Mouse (Mus musculus) limb, embryonic 11.5 days (tissue): ENCODE data around the gene Crnkl1. TPM values are rescaled to one million over a fixed set of nuclear protein-coding genes. Genes with fewer than 3 reads are reported as not detected.

Experiments used
- ATAC-seq: fragments of 200-750 bp; cut with Nextera tagmentation; 2 replicates; pipeline ENCODE4 v1.8.0; 2017; ENCODE audit warnings: low read depth; ENCODE audit not compliant: insufficient number of reproducible peaks, low FRiP score, low TSS enrichment
- DNase-seq: peaks from one replicate; pipeline ENCODE4 v3.0.0-alpha.2; 2015; ENCODE audit warnings: low spot score
- H3K27ac ChIP-seq: fragments of 300-500 bp; sonication (generic); replicated peaks from 2 replicates; pipeline ENCODE4 v1.5.1; 2014; ENCODE audit warnings: low read depth, mild to moderate bottlenecking, low read length
- H3K27me3 ChIP-seq: fragments of 300-500 bp; sonication (generic); 2 replicates; pipeline ENCODE4 v1.6.1; 2014; ENCODE audit warnings: mild to moderate bottlenecking, low read length, mixed read lengths; ENCODE audit not compliant: control insufficient read depth, insufficient read depth
- H3K36me3 ChIP-seq: fragments of 300-500 bp; sonication (generic); 2 replicates; pipeline ENCODE4 v1.6.1; 2014; ENCODE audit warnings: mild to moderate bottlenecking, low read length, moderate library complexity, mixed read lengths; ENCODE audit not compliant: control insufficient read depth, insufficient read depth
- H3K4me1 ChIP-seq: fragments of 300-500 bp; sonication (generic); 2 replicates; pipeline ENCODE4 v1.6.1; 2014; ENCODE audit warnings: low read length, mixed read lengths; ENCODE audit not compliant: control insufficient read depth, insufficient read depth
- H3K4me2 ChIP-seq: fragments of 300-500 bp; sonication (generic); 2 replicates; pipeline ENCODE4 v1.6.1; 2014; ENCODE audit warnings: low read depth, mild to moderate bottlenecking, moderate library complexity; ENCODE audit not compliant: severe bottlenecking
- H3K4me3 ChIP-seq: fragments of 300-500 bp; sonication (generic); 2 replicates; pipeline ENCODE4 v1.5.1; 2014; ENCODE audit warnings: low read depth, low read length
- H3K9ac ChIP-seq: fragments of 300-500 bp; sonication (generic); 2 replicates; pipeline ENCODE4 v1.6.1; 2014; ENCODE audit warnings: mild to moderate bottlenecking, low read length
- H3K9me3 ChIP-seq: fragments of 300-500 bp; sonication (generic); 2 replicates; pipeline ENCODE4 v1.6.1; 2016; ENCODE audit warnings: low read length; ENCODE audit not compliant: control insufficient read depth
- WGBS: fragments of 180-500 bp; shearing (Covaris S2); extraction: QIAGEN DNeasy Blood & Tissue Kit; methylation state at CpG from one replicate; pipeline ENCODE4 v1.1.7; 2014; 5-methylcytosine and 5-hydroxymethylcytosine counted together
- polyA plus RNA-seq: library from polyadenylated mRNA; unstranded; fragments of >200 nt; fragmentation: Nextera tagmentation; extraction: Ambion mirVana; gene quantifications from 2 replicates; pipeline ENCODE4 v1.2.1, GENCODE M21; 2014

The Crnkl1 gene
- polyA plus RNA-seq, 1 experiment from 2014 or later, result 45.8 TPM

GRCm38 (mm10) chr2:145884913-145885785 lies 49.7 kb downstream of the Crnkl1 start:
- Histone ChIP-seq H3K9me3 (no peaks in the 10 kb centered on the region), H3K9ac (no peak overlapping the region), H3K27ac (peak overlapping the region; percentile 68; the same call in 1 of the 2 replicates), H3K36me3 (no peaks in the 10 kb centered on the region), H3K4me3 (no peak overlapping the region), H3K4me1 (peaks cover 33% of the 10 kb centered on the region), H3K4me2 (no peak overlapping the region), H3K27me3 (no peaks in the 10 kb centered on the region)
- 59% methylated on average over 14 of the region's 14 CpGs for WGBS
- ATAC-seq (no peak), DNase-seq (no peak)

- Histone ChIP-seq H3K4me1 (peaks cover 33% of the 10 kb centered on the region), H3K4me2 (no peak overlapping the region; the same call in 1 of the 2 replicates), H3K36me3 (no peaks in the 10 kb centered on the region)
These were observed 50.5 kb downstream of the Crnkl1 start for GRCm38 (mm10) chr2:145884036-145884912.

GRCm38 (mm10) chr2:145882398-145882797 lies 52.4 kb downstream of the Crnkl1 start:
- Histone ChIP-seq H3K4me3 (no peak overlapping the region), H3K9me3 (no peaks in the 10 kb centered on the region), H3K36me3 (no peaks in the 10 kb centered on the region; the same call in 1 of the 2 replicates), H3K4me2 (no peak overlapping the region), H3K27ac (peak overlapping the region; percentile 90), H3K9ac (no peak overlapping the region), H3K27me3 (no peaks in the 10 kb centered on the region), H3K4me1 (peaks cover 33% of the 10 kb centered on the region)
- DNase-seq (no peak), ATAC-seq (no peak)
- WGBS, result 32% methylated on average over 2 of the region's 2 CpGs

More at GRCm38 (mm10) chr2:145884036-145884912, 50.5 kb downstream of the Crnkl1 start:
- Histone ChIP-seq H3K4me3 (no peak overlapping the region), H3K9me3 (no peaks in the 10 kb centered on the region), H3K9ac (peak overlapping the region; percentile 41; the same call in 1 of the 2 replicates), H3K27me3 (no peaks in the 10 kb centered on the region), H3K27ac (peak overlapping the region; percentile 68)
- ATAC-seq (no peak), DNase-seq (peak; percentile 55)
- WGBS, result 36% methylated on average over 17 of the region's 17 CpGs

- H3K4me2 ChIP-seq, result 0 out of 2 replicates have a peak overlapping the region, but pooled peaks have one; percentile 10
These were observed 52.9 kb downstream of the Crnkl1 start for GRCm38 (mm10) chr2:145881932-145882331.

GRCm38 (mm10) chr2:145880887-145881747 lies 53.7 kb downstream of the Crnkl1 start:
- whole genome bisulfite sequencing, result 30% methylated on average over 11 of the region's 11 CpGs
- Histone ChIP-seq H3K27ac (peak overlapping the region; percentile 90), H3K4me2 (no peak overlapping the region), H3K9ac (no peak overlapping the region), H3K9me3 (no peaks in the 10 kb centered on the region), H3K4me3 (no peak overlapping the region), H3K36me3 (no peaks in the 10 kb centered on the region; the same call in 1 of the 2 replicates), H3K27me3 (no peaks in the 10 kb centered on the region), H3K4me1 (peaks cover 33% of the 10 kb centered on the region)
- ATAC-seq (peak; percentile 86), DNase-seq (peak; percentile 77)

More at GRCm38 (mm10) chr2:145881932-145882331, 52.9 kb downstream of the Crnkl1 start:
- Histone ChIP-seq H3K27ac (peak overlapping the region; percentile 90), H3K9me3 (no peaks in the 10 kb centered on the region), H3K4me1 (peaks cover 33% of the 10 kb centered on the region), H3K36me3 (no peaks in the 10 kb centered on the region; the same call in 1 of the 2 replicates), H3K27me3 (no peaks in the 10 kb centered on the region), H3K4me3 (no peak overlapping the region), H3K9ac (no peak overlapping the region)
- WGBS, result 73% methylated on average over 5 of the region's 5 CpGs
- ATAC-seq (no peak), DNase-seq (peak; percentile 51)

GRCm38 (mm10) chr2:145877191-145877590 lies 57.6 kb downstream of the Crnkl1 start:
- H3K36me3 ChIP-seq, result no peaks in the 10 kb centered on the region; the same call in 1 of the 2 replicates
- H3K9me3 ChIP-seq, result no peaks in the 10 kb centered on the region
- ATAC-seq, result no peak

GRCm38 (mm10) chr2:145874879-145875482 lies 59.8 kb downstream of the Crnkl1 start:
- no peak overlapping the region for H3K27ac ChIP-seq
- H3K27me3 ChIP-seq, result no peaks in the 10 kb centered on the region
- no peaks in the 10 kb centered on the region for H3K9me3 ChIP-seq
- no peak overlapping the region for H3K9ac ChIP-seq
- no peaks in the 10 kb centered on the region; the same call in 1 of the 2 replicates for H3K36me3 ChIP-seq
- no peaks in the 10 kb centered on the region for H3K4me1 ChIP-seq
- H3K4me3 ChIP-seq, result no peak overlapping the region
- no peak for ATAC-seq
- DNase-seq, result no peak
- WGBS, result 70% methylated on average over 3 of the region's 3 CpGs
- no peak overlapping the region for H3K4me2 ChIP-seq

More at GRCm38 (mm10) chr2:145877191-145877590, 57.6 kb downstream of the Crnkl1 start:
- H3K4me3 ChIP-seq, result no peak overlapping the region
- H3K4me2 ChIP-seq, result no peak overlapping the region
- no peaks in the 10 kb centered on the region for H3K27me3 ChIP-seq
- peaks cover 12% of the 10 kb centered on the region for H3K4me1 ChIP-seq
- H3K9ac ChIP-seq, result no peak overlapping the region
- H3K27ac ChIP-seq, result no peak overlapping the region
- 79% methylated on average over 3 of the region's 3 CpGs for WGBS
- no peak for DNase-seq
